Mouse (Mus musculus): Measurements from ENCODE around the gene Fmo5. TPM values are rescaled to one million over a fixed set of nuclear protein-coding genes. Genes with fewer than 3 reads are reported as not detected.
A peak's percentile ranks its signal among the peaks of the same experiment; 100 is the strongest.

Fmo5 gene
- polyA plus RNA-seq (2016; fragmentation: Nextera tagmentation; extraction: Ambion mirVana) = 0.30 and 0.73 TPM in 2 replicates

GRCm38 (mm10) chr3:97628391-97629001 is at the start of gene Fmo5:
Gene Fmo5, plus strand, starts transcription at chr3:97628804.
- Histone ChIP-seq H3K9me3 (replicated peaks) (no peaks in the 10 kb centered on the region), H3K27me3 (ENCODE audit: low read depth, poor library complexity, severe bottlenecking) (no peaks in the 10 kb centered on the region), H3K4me3 (peak within 1 kb of the TSS; percentile 52), H3K27ac (peak within 1 kb of the TSS; percentile 42; the same call in 1 of the 2 replicates), H3K36me3 (no peaks in the 10 kb centered on the region), H3K4me1 (0 out of 2 replicates have a peak, but pooled peaks cover 11% of the 10 kb centered on the region)
- DNase-seq (ENCODE audit: low spot score) = peak; percentile 40
- WGBS = 3% methylated on average over 18 of the region's 18 CpGs

- WGBS = 77% methylated on average over 18 of the region's 18 CpGs
- H3K36me3 ChIP-seq = peaks cover 63% of the 10 kb centered on the region
- peaks cover 7% of the 10 kb centered on the region; the same call in 1 of the 2 replicates for H3K4me1 ChIP-seq
- H3K9me3 ChIP-seq (replicated peaks) = no peaks in the 10 kb centered on the region
- no peak overlapping the region for H3K4me3 ChIP-seq
- no peaks in the 10 kb centered on the region for H3K27me3 ChIP-seq (ENCODE audit: low read depth, poor library complexity, severe bottlenecking)
- H3K27ac ChIP-seq = no peak overlapping the region
- peak; percentile 87 for DNase-seq (ENCODE audit: low spot score)
These were observed 43.0 kb upstream of the Fmo5 start for GRCm38 (mm10) chr3:97585383-97586160.

- Histone ChIP-seq H3K36me3 (peaks cover 47% of the 10 kb centered on the region), H3K9me3 (replicated peaks) (no peaks in the 10 kb centered on the region), H3K4me3 (no peak overlapping the region), H3K4me1 (peaks cover 7% of the 10 kb centered on the region; the same call in 1 of the 2 replicates), H3K27ac (no peak overlapping the region), H3K27me3 (ENCODE audit: low read depth, poor library complexity, severe bottlenecking) (no peaks in the 10 kb centered on the region)
- WGBS = 79% methylated on average over 9 of the region's 9 CpGs
- no peak for DNase-seq (ENCODE audit: low spot score)
These were observed 40.9 kb upstream of the Fmo5 start for GRCm38 (mm10) chr3:97587656-97588055.

- H3K9me3 ChIP-seq (replicated peaks) = no peaks in the 10 kb centered on the region
- no peak overlapping the region for H3K4me3 ChIP-seq
- no peak for DNase-seq (ENCODE audit: low spot score)
- WGBS = 69% methylated on average over 8 of the region's 8 CpGs
- peaks cover 48% of the 10 kb centered on the region for H3K36me3 ChIP-seq
- no peak overlapping the region for H3K27ac ChIP-seq
- no peaks in the 10 kb centered on the region for H3K27me3 ChIP-seq (ENCODE audit: low read depth, poor library complexity, severe bottlenecking)
- H3K4me1 ChIP-seq = peaks cover 7% of the 10 kb centered on the region; the same call in 1 of the 2 replicates
These were observed 37.9 kb upstream of the Fmo5 start for GRCm38 (mm10) chr3:97590699-97591098.

GRCm38 (mm10) chr3:97593089-97593488 is 35.5 kb upstream of the Fmo5 start:
- Histone ChIP-seq H3K9me3 (replicated peaks) (no peaks in the 10 kb centered on the region), H3K4me1 (no peaks in the 10 kb centered on the region), H3K36me3 (peaks cover 37% of the 10 kb centered on the region), H3K27me3 (ENCODE audit: low read depth, poor library complexity, severe bottlenecking) (no peaks in the 10 kb centered on the region), H3K4me3 (no peak overlapping the region), H3K27ac (no peak overlapping the region)
- WGBS = 95% methylated on average over 5 of the region's 5 CpGs
- no peak for DNase-seq (ENCODE audit: low spot score)

- no peak overlapping the region for H3K4me3 ChIP-seq
- H3K27me3 ChIP-seq (ENCODE audit: low read depth, poor library complexity, severe bottlenecking) = no peaks in the 10 kb centered on the region
- 91% methylated on average over 13 of the region's 13 CpGs for WGBS
- no peak for DNase-seq (ENCODE audit: low spot score)
- no peak overlapping the region for H3K27ac ChIP-seq
- H3K4me1 ChIP-seq = no peaks in the 10 kb centered on the region
- H3K9me3 ChIP-seq (replicated peaks) = no peaks in the 10 kb centered on the region
- H3K36me3 ChIP-seq = peaks cover 39% of the 10 kb centered on the region
These were observed 34.5 kb upstream of the Fmo5 start for GRCm38 (mm10) chr3:97594140-97594539.

- H3K36me3 ChIP-seq = peaks cover 39% of the 10 kb centered on the region
- no peaks in the 10 kb centered on the region for H3K4me1 ChIP-seq
These were observed 33.5 kb upstream of the Fmo5 start for GRCm38 (mm10) chr3:97595066-97595465.

GRCm38 (mm10) chr3:97596796-97597195 is 31.8 kb upstream of the Fmo5 start:
- 93% methylated on average over 8 of the region's 8 CpGs for WGBS
- Histone ChIP-seq H3K27me3 (ENCODE audit: low read depth, poor library complexity, severe bottlenecking) (no peaks in the 10 kb centered on the region), H3K36me3 (peaks cover 51% of the 10 kb centered on the region), H3K4me1 (no peaks in the 10 kb centered on the region), H3K4me3 (no peak overlapping the region), H3K9me3 (replicated peaks) (no peaks in the 10 kb centered on the region), H3K27ac (no peak overlapping the region)
- DNase-seq (ENCODE audit: low spot score) = no peak

More at GRCm38 (mm10) chr3:97595066-97595465, 33.5 kb upstream of the Fmo5 start:
- no peak overlapping the region for H3K27ac ChIP-seq
- no peaks in the 10 kb centered on the region for H3K27me3 ChIP-seq (ENCODE audit: low read depth, poor library complexity, severe bottlenecking)
- no peak overlapping the region for H3K4me3 ChIP-seq
- no peak for DNase-seq (ENCODE audit: low spot score)
- no peaks in the 10 kb centered on the region for H3K9me3 ChIP-seq (replicated peaks)
- 94% methylated on average over 6 of the region's 6 CpGs for WGBS

- no peaks in the 10 kb centered on the region for H3K4me1 ChIP-seq
- no peak overlapping the region for H3K4me3 ChIP-seq
- no peak overlapping the region for H3K27ac ChIP-seq
- H3K9me3 ChIP-seq (replicated peaks) = no peaks in the 10 kb centered on the region
- peaks cover 44% of the 10 kb centered on the region for H3K36me3 ChIP-seq
- 90% methylated on average over 3 of the region's 3 CpGs for WGBS
- no peak for DNase-seq (ENCODE audit: low spot score)
- H3K27me3 ChIP-seq (ENCODE audit: low read depth, poor library complexity, severe bottlenecking) = no peaks in the 10 kb centered on the region
These were observed 28.4 kb upstream of the Fmo5 start for GRCm38 (mm10) chr3:97600050-97600832.

GRCm38 (mm10) chr3:97609201-97609844 is 19.3 kb upstream of the Fmo5 start:
- peak overlapping the region; percentile 74 for H3K4me3 ChIP-seq
- H3K4me1 ChIP-seq = no peaks in the 10 kb centered on the region
- WGBS = 3% methylated on average over 20 of the region's 20 CpGs
- H3K9me3 ChIP-seq (replicated peaks) = no peaks in the 10 kb centered on the region
- H3K27me3 ChIP-seq (ENCODE audit: low read depth, poor library complexity, severe bottlenecking) = no peaks in the 10 kb centered on the region
- peak; percentile 51 for DNase-seq (ENCODE audit: low spot score)
- H3K36me3 ChIP-seq = no peaks in the 10 kb centered on the region
- H3K27ac ChIP-seq = peak overlapping the region; percentile 96

GRCm38 (mm10) chr3:97609845-97610410 is 18.7 kb upstream of the Fmo5 start, which contains the start of gene Chd1l:
Gene Chd1l, minus strand, starts transcription at chr3:97610203.
- under 1% methylated on average over 56 of the region's 56 CpGs for WGBS
- Histone ChIP-seq H3K27ac (peak within 1 kb of the TSS; percentile 96), H3K4me3 (peak within 1 kb of the TSS; percentile 74), H3K36me3 (no peaks in the 10 kb centered on the region), H3K27me3 (ENCODE audit: low read depth, poor library complexity, severe bottlenecking) (no peaks in the 10 kb centered on the region), H3K9me3 (replicated peaks) (no peaks in the 10 kb centered on the region), H3K4me1 (no peaks in the 10 kb centered on the region)
- peak; percentile 96 for DNase-seq (ENCODE audit: low spot score)

GRCm38 (mm10) chr3:97611021-97611420 is 17.6 kb upstream of the Fmo5 start:
- Histone ChIP-seq H3K27me3 (ENCODE audit: low read depth, poor library complexity, severe bottlenecking) (no peaks in the 10 kb centered on the region), H3K4me3 (no peak overlapping the region)

More at GRCm38 (mm10) chr3:97611021-97611420, 17.6 kb upstream of the Fmo5 start:
- Histone ChIP-seq H3K36me3 (no peaks in the 10 kb centered on the region), H3K9me3 (replicated peaks) (no peaks in the 10 kb centered on the region), H3K4me1 (no peaks in the 10 kb centered on the region), H3K27ac (no peak overlapping the region)
- 90% methylated on average over 6 of the region's 6 CpGs for WGBS
- DNase-seq (ENCODE audit: low spot score) = no peak

Data from limb, embryonic 10.5 days (tissue).